Mouse (Mus musculus): ENCODE measurements around the gene Prm3. TPM values are rescaled to one million over a fixed set of nuclear protein-coding genes. Genes with fewer than 3 reads are reported as not detected.

The Prm3 gene
- total RNA-seq, 2 experiments from 2014 or later: not detected

DNA sequence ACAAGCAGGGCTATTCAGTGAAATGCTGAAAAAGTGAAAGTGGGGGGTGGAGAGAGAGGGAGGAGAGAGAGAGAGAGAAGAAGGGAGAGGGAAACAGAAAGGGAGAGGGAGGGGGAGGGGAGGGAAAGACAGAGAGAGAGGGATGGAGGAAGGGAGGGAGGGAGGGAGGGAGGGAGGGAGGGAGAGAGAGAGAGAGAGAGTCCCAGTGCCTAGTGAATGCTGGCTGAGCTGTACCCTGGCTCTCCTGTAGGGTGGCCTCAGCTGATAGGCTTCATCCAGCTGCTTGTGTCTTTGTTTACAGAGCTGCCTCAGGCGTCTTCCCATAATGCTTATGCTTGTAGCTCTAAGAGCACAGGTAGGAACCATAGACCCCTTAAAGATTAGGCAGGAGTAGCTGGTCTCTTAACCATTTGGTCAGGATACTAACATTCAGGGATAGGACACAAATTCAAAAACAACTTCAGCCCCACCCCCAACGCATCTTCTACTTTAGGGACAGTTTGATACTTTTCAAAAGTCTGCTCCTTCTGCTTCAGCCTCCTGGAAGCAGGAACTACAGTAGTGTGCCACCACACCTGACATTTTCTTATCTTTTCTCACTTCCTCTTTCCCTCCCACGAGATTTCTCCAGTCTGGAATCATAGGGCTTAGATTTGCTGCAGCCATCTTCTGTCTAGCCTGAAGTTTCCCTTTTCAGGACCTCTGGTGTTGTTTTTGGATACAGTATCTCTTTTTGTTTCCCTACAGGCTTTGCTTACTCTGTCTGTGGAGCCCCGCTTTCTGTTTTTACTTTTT is 20.0 kb downstream of the Prm3 start:
- no peak for DNase-seq

DNA sequence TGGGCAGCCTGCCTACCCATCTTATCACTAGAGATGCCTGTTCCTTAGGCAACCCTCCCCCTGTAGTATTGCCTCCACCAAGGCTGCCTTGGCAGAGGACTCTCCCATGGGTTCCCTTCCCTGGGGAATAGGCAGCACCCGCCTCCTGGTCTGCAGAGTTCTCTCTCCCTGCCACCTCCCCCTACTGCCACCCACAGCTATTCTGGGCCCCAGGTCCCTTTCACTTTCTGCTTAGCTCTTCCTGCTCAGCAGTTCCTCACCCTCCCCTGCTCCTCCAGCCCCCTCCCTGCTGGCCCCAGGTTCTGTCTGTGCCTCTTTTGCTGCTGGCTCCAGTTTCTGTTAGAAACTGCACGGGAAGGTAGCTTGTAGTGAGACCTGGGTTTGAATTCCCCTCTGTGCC is 21.1 kb downstream of the Prm3 start:
- DNase-seq: no peak

DNA sequence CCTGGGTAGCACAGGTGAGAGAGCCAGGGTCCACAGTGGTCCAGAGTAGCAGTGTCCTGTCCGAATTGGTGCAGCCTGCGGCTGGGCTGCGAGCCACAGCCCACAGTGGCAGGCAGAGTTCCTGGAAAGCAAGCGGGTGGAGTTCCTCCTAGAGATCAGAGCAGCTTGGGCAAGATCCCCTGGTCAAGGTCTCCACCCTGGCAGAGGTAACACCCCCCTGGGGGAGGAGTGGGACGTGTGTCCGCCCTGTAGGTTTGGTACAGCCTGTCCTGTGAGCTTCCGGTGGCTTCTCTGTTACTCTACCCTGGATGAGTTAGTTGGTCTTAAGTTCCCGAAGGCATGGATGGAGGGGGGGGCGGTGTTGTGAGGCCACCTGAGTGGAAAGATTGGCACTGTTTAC is 21.9 kb downstream of the Prm3 start:
- DNase-seq: no peak

DNA sequence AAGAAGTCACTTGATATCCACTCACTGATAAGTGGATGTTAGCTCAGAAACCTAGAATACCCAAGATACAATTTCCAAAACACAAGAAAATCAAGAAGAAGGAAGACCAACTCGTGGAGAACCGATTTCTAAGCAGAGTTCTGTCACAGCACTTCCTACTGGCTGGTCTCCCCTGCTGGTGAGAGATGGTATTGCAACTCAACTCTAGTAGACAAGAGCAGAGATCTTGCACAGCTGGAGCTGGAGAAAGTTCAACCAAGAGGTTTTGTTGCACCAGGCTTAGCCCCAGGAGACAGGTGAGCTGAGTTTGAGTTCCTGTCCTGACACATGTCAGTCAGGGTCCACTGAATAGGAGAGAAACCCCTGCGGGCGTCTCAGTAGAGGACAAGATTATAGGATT is 23.6 kb downstream of the Prm3 start:
- DNase-seq: peak; percentile 83

DNA sequence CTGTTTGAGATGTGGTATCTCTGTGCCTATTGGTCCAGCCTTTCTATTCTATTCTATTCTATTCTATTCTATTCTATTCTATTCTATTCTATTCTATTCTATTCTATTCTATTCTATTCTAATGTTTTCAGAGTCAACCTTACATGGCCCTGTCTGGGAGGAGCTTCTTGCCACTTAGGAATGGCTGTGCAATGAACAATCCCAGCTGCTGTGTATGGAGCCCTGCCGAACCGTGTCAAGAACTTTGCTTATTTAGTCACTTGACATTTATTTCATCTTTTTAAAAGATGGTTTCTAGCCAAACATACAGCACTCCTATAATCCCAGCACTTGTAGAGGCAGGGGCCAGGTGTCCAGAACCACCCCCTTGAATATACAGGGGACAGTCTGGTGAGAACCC is 26.4 kb downstream of the Prm3 start:
- no peak for DNase-seq

DNA sequence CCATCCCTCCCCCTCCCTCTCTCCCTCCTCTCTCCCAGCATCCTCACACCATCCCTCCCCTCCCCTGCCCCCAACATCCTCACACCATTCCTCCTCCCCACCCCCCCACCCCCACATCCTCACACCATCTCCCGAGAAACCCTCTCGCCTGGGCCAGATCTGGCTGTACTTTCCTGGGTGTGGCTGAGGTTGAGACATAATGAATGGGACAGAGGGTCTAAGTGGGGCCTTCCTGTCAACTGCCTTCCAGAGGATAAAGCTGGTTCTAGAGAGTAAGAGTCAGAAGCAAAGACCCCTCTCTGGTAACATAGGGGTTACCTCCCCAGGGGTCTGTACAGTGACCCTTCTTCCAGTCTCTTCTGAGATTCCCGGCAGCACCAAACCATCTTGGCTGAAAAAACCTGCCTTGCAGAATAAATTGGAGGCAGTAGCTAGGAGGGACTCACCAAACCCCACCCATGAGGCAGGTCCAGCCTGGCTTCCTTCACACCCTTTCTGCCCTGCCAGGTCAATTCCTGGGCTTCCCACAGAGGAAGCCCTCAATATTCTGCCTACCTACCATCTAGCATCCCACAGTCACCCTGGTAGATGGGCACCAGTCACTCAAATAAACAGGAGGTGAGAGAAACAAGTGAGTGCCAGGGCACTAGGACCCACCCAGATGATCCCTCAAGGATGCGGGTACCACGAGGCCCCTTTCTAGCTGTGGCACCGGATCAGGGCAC is 27.0 kb downstream of the Prm3 start:
- DNase-seq: no peak

DNA sequence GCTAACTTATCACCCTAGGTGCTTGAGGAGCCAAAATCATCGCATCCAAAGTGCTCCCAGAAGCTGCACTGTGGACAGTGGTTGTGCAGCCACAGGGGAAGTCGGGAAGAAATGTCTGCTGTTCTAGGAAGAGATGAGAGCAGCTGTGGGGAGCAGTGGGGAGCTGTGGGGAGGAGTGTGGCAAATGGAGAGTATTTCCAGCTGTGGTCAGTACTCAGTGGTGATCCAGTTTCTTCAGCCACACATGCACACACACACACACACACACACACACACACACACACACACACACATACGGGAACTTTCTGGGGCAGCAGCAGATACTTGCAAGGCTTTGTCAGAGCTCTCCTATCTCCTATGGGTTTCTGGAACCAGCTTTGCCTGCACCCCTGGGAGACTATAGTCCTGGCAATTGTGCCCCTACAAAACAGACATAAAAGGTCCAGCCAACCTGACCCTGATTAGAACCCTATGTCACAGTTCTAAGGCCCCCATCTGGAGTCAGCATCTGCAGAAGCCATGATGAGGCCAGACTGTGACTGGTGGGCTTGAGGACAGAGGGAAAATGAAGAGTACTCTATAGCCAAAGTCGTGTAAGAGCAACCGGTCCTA is 28.0 kb downstream of the Prm3 start:
- DNase-seq: no peak

DNA sequence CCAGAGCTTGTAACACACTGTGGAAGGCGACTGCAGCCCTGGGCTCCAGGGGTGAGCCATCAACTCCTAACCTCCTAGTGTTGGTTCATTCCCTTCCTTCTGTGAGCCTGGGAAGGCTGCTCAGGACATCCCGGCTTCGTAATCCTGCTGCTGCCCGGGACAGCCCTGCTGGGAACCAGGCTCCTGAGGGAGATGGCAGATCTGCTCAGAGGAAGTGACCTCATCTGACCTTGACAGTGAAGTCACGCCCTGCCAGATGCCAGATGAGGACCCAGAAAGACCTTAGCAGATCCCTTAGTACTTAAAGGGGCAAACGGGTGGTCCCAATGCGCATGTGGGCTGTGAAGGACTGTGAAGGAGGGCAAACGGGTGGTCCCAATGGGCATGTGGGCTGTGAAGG is 29.5 kb downstream of the Prm3 start:
- peak; percentile 41 for DNase-seq

DNA sequence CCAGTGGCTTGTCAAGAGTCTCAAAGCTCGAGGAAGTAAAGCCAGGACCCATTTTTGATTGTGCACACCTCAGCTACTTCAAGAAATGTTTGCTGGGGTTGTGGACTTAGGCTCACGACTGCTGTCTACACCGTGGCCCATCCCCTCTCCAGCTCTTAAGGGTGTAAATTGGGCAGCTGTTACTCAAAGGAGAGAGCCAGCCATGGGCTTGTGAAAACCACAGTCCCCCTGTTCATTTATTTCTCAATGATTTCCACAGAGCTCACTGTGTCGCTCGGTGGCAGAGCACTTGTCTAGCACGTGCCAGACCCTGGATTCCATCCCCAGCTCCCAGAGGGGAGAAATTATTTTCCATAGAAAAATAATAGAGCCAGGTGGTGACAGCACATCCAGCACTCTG is 34.5 kb downstream of the Prm3 start:
- DNase-seq: no peak

DNA sequence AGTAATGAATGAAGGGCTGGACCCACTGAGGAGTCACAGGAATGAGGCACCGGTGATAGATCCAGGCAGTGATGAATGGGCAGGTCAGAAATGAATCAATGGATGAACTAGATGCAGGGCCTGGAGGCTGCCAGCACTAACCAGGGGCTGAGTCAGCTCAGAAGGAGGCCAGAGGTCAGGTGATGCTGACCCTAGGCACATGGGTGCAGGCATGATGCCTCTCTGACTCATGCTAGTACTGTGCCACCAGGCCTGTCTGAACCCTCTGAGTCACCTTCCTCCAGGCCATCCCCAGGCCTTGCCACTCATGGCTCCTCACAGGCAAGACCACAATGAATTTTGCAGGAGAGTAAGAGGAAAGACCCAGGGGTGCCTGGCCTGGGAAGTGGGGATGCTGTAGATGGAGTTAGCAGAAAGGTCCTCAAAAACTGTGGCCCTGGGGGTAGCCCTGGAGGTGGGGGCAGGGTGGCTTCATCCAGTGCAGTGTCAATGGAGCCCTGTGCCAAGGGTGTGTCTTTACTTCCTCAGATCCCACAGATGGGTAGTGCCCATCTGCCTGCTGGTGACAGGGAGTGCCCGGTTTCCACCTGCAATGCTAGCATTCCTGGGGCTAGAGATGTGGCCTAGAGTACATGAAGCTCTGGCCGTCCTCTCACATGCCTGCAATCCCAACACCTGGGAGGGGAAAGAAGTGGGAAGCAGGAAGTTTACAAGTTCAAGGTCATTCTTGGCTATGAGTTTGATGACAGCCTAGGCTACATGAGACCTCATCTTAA is 36.0 kb downstream of the Prm3 start:
- DNase-seq: no peak

DNA sequence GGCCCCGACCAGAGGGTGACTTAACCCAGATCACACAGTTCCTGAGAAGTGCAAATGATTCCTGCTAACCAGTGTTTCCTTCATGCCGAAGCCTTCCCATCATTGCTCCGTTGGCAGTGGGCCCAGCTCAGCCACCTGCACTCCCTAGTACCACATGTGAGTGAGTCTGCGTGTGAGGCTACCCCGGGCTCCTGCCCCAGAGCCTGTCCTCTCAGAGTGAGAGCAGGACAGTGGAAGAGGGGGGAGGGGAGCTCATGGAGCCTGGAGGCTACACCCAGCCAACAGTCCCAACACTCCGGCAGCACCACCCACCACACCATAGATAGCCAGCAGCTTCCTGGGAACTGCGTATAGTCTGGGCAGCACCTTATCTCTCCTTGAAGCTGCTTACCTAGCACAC is 40.9 kb downstream of the Prm3 start:
- peak; percentile 63 for DNase-seq

DNA sequence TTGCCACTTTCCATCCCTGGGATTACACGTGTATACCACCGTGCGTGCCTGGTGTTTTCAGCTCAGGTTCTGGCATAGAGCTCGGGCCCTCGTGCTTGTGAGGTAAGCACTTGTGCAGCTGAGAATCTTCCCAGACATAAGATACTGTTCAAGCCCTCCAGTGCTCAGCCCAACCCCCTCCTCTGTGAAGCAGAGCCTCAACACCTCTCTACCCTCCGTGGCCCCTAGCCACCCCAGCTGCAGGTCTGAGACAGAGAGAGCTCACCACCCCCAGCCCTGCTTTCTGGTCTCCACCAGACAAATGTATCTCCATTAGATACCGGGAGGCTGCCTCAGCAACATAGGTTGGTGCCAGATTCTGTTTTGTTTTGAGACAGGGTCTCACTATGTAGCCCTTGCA is 41.5 kb downstream of the Prm3 start:
- no peak for DNase-seq

DNA sequence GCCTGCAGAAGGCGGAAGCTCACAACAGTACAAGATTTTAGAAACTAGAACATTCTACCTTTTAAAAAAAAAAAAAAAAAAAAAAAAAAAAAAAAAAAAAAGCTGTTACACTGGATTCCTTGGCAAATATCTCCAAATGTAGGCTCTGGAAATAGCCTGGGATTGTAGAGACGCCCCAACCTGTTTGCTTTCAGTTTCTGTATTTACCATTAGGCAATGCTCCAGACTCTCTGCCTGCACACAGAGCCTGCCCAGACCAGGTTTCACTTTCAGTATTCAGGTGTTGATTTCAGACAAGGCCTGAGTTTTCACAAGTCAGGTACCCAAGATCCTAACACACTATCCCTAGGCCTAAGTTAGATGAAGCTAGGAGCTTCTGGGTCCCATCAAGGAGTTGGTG is 49.6 kb downstream of the Prm3 start:
- DNase-seq: no peak

Other genes starting within 250 kb of the Prm3 start
- 10 to 100 TPM; 22.4 to 22.6 TPM for gene Dexi, start 247.9 kb downstream of the Prm3 start, total RNA-seq (2021)
- 10 to 100 TPM; 40.5 to 42.2 TPM for gene Clec16a, start 245.6 kb downstream of the Prm3 start, total RNA-seq (2021)
- 1 to 10 TPM; 1.6 TPM for gene Socs1, start 5.4 kb downstream of the Prm3 start, total RNA-seq (2021)
- gene Tnp2, start 2.3 kb downstream of the Prm3 start, total RNA-seq (2021): not detected
- not detected for gene Prm2, start 5.2 kb upstream of the Prm3 start, total RNA-seq (2021)
- gene Prm1, start 14.9 kb upstream of the Prm3 start, total RNA-seq (2021): not detected
- gene Gm11172, start 22.0 kb upstream of the Prm3 start, total RNA-seq (2021): not detected
- gene Rmi2, start 44.1 kb upstream of the Prm3 start, total RNA-seq (2021): 1 to 10 TPM; 5.1 to 5.5 TPM